Mouse (Mus musculus) liver (tissue): ENCODE data around the gene Tiam2.

Source experiments
- DNase-seq: peaks from one replicate; pipeline ENCODE4 v3.0.0-alpha.2; 2020; ENCODE audit warnings: mixed read lengths

The Tiam2 gene

DNA sequence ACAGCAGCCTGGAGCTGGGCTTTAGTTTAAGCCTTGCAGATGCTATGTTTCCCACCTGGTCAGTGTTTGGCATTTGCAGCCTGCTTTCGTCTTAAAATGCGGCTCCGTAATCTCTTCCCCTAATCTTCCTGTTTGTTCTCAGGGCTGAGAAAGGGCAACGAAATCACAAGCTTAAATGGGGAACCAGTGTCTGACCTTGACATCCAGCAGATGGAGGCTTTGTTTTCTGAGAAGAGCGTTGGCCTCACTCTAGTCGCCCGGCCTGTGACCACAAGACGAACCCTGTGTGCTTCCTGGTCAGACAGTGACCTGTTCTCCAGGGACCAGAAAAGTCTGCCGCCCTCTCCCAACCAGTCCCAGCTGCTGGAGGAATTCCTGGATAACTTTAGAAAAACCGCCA is 127.6 kb downstream of the Tiam2 start:
- no peak for DNase-seq

DNA sequence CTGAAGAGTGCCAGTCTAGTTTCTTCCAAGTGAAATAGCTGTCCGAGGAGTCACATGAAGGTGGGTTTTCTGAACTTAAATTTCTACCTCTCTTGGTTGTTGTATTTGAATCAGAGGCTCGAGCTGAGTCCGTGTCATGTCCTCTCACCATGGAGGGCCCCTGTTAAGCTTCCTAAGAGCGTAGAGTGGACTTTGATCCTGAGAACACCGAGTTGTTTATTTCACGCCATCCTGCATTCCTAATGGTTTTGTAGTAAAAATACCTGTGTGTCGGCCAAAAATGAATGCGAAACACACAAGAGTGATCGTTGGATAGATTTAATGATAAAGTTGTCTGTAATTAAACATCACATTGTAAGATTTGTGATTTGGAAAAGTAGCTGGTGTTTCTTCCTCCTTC is 128.5 kb downstream of the Tiam2 start:
- no peak for DNase-seq

DNA sequence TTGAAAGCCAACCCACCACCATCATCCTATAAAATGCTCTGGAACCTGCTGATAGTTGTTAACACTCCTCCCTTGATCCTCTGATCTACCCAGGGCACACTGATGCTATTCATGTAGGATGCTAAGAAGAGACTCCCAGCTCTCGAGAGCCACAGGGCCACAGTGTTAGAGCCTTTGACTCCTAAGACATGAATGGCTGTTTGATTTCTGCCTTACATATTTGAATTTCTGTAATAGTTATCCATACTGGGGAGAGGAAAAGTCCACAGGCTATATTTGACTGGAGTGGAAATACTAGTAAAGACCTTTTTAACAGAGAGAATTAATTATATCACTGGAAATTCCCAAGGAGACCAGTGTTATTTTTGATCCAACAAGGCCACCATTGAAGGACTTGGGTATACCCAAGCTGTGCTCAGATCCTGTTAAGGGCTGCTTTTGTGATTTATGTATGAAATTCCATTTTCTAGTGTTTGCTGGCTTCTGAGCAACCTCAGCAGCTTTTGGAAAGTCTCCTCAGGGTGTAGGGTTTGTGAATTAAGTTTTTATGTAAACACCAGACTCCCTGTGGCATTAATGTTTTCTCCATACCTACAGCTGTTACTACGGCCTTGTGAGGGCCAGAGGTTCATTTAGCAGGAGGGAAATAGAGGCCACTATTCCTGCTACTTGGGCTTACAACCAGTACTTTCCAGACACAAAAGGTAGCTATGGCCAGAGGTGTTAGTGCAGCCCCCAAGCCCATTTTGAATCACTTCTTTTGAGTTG is 131.7 kb downstream of the Tiam2 start:
- DNase-seq: no peak

DNA sequence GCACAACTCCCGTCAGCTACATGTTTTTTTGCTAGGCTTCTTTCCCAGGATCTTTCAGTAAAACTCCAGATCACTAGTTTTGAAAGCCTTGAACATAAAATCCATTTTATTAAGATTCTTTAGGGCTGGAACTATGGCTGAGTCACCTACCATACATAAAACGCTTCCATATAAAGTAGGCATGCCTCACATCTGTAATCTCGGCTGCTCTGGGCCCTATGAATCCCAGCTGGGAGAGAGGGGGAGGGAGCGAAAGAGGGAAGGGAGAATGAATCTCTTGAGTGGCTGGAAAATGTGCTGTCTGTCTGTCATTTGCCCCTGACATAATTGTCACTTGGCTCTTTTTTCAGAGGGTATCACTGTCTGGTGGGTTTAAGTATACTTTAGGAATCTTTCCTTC is 139.5 kb downstream of the Tiam2 start:
- DNase-seq: no peak

DNA sequence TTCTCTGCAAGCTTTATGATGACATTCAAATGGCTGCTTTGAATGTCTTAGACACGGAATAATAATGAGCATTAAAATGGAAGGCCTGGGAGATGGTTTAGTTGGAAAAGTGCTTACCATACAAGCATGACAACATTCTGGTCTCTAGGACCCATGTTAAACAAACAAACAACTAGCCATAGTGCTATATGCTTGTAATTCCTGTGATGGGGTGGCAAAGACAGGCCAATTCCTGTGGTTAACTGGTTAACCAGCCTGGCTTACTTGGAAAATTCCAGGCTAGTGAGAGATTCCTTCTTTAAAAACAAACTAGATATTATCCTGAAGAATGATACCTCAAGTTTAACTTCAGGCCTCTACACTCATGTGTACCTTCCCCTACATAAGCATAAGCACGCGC is 140.3 kb downstream of the Tiam2 start:
- DNase-seq: no peak

DNA sequence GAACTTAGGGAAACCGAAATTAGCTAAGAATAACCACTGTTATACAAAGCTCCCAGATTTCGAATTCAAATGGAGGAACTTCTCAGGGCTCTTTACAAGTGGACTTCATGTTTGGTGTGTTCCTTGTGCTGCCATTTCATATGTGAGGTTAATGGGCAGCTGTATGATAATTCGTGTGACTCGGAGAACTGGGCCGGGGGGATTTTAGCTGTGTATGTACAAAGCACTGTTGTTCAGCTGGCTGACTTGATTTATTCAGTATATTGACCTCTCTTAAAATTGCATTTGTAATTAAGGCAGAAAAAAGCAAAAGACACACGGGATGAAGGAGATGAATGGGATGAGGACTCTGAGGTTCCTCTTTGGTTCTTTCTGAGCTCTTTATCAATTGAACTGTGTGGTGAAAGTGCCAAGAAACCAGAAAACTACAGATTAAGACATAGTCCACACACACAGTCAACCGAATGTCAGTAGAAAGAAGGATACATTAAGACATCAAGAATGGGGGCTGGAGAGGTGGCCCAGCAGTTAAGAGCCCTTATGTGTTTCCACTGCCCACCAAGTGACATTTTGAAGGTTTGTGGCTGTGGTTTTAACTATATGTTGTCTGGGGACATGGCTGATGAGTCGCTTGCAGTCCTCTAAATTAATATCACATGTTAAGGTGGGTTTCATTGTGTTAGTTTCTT is 141.4 kb downstream of the Tiam2 start:
- no peak for DNase-seq

DNA sequence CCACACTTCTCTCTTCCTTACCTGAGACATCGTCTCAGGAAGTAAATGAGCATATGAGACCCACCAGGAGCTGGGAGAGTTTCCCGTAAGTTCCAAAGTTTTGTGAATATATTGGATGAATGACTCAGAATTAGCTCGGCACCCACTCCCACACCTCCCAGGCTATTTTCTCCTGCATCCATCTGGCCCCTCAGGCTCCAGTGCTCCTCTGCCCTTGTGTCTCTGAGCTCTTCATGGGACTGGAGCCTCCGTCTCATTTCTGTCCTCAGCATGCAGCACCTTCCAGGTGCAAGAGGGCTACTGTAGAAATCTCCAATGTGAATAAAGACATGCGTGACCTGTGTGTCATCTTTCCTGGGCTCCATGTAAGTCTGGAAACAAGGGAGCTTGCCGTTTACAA is 145.6 kb downstream of the Tiam2 start:
- DNase-seq: no peak

DNA sequence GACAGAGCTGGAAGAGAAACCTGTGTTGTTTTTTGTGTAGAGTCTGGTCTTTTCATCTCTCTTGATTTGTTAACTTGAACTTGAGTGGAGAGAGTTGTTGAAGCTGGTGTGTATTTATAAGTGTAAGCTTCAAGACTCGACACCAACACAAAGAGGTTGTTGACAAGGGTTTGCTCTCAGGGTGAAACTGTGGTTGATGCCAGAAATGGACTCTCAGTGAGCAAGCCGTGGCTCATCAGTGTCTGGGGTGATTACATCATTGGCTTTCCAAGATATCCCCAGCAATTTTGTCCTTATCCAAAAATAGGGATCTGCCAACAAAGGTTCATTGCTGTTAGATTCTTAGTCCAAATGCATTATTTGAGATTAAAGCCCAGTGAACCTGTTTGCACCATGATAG is 150.2 kb downstream of the Tiam2 start:
- no peak for DNase-seq

DNA sequence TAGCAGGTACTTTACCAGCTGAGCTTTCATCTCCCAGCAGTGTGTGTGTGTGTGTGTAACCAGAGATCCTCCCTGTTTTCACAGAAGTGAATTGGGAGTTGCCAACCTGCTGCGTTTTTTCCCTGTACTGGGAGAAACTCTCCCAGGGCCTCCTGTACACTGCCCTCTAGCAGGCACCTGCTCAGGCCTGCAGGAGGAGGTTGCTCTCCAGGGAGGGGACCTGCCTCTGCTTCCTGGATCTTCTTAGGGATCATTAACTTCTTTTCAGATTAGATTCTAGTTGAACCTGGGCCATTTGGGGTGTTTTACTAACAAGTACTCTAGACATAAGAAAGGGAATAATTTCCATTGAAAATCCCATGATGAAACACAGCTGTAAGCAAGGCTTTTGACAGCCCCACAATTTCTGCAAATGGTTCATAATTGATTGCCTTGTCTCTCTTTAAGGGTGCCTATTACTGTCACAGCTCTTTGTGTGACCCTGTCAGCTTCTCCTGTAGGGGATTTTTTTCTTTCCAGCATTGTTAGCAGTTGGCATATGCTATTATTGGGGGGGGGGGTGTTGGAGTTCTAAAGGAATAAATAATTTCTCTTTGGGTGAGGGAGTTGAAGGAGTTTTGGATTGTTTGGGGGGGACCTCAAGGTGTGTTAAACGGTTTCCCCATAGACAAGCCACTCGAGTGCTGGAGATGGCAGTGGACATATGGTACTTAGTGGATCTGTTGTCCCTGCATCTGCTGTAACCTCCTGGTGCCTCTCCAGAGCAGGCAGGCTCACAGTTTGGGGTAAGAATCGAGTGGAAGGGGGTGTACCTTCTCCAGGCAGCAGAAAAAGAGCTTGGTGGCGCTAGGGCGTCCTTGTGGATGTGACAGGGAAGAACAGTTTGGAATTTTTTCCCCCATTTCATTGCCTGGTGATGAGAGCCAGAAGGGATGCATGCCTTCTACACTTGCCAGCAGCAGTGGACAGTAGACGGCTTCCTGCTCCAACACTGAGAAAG is 155.5 kb downstream of the Tiam2 start:
- DNase-seq: no peak

DNA sequence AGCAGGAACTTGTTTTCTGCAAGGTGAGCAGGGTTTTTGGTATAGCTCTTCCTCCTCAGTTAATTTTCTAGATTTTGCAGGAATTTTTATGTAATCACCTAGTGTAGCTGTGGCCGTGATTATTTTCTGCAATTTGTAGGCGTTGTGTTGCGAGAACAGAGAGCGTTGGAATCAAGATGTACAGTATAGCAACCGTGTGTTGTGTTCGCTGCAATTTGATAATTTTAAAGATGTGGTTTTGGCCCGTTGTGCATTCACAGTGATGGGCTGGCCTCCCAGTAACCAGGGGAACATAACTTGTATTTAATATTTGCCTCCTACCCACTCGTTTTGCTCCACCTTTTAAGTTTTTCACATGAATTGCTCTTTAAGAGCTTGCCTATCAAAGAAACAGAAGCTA is 156.7 kb downstream of the Tiam2 start:
- no peak for DNase-seq

DNA sequence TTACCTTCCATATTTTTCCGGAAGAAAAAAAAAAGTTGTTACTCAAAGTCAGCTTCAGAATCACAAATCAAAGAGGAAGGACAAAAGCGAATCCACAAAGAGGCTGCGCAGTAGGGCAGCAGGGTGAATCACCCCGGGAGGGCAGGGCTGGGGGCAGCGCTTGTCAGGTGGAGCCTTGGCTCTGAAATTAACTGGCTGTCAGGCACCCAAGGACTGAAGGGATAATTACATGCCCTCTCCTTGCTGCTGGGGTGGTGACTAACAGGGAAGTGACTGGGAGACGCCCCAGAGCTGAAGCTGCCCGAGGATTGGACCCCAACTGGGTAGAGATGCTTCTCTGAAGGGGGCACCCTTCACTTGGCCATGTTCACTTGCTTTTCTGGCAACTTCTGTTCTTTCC is 159.5 kb downstream of the Tiam2 start:
- DNase-seq: no peak

DNA sequence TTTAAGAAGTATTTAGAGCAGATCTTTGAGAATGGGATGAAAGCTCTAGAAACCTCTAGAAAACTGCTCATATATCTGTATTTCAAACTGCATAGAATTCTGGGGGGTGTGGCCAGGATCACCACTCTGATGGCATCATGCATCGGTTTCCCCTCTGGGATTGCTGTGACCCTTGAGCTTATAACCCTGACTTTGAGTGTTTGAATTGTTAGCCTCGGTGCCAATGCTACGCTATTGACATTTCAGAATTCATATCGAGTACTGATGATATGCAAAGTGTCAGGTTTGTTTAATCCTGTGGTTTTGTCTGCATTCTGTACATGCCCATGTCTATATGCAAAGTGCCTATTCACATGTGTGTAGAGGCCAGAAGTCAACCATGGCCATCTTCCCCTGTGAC is 160.8 kb downstream of the Tiam2 start:
- DNase-seq: no peak

DNA sequence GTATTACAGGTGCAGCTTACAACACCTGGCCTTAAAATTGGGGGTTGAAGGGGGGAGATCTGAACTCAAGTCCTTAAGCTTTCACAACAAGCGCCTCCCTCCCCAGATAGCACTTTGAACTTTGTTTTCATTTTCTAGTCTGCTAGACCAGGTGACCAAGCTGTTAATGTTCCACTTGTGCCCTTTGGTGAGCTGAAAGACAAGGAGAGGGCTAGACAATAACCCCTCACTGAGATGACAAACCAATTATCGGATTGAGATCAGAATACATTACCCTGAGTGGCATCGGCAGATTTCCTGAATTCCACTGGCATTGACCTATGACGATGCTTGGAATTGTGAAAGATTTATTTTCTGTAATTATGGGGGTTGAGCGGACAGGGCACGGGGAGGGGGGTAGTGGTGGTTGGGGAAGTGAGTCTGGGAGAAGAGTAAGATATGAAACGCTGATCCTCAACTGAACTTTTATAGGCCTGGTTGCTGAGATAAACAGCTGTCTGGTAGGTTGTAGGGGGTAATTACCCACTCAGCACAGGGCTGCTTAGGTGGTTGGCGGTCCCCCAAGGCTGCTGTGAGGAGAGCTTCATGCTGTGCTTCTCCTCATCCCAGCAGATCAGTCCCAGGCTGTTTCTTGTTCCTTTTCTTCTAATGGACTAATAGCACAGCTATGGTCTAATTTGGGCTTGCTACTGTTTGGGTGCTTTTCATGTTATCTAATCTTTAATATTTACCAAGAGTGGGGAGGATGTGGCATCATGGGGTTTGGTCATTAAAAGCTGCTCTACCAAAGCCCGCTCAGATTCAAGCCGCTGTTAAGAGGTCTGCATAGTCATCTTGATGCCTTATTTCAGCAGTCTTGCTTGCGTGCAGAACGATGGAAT is 161.6 kb downstream of the Tiam2 start:
- no peak for DNase-seq

DNA sequence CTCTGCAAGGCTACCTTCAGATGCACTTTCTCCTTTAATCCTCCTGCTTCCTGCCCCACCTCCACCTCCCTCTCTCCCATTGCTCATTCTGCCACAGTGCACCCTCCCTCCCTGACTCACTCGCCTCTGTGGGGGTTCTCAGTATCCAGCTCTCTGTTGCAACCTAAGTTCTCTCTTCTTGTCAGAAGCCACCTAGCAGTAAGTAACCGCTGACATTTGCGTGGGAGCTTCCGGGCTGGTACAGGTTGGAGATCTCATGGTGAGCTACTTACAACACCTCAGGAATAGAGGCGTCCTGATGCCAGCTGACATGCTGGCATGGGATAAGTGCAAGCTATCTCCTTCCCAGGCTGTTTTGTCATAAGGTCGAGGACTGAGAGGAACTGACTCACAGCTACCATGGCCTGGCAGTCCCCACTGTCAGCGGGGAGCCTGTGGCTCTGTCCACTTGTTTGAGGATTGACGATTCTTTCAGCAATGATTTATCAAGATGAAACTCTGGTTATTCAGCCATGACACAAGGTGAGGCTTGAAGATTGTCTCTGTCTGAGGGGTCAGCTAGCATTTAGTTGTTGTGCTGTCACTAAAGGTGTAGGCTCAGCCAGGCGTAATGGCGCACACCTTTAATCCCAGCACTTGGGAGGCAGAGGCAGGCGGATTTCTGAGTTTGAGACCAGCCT is 164.0 kb downstream of the Tiam2 start:
- DNase-seq: no peak

DNA sequence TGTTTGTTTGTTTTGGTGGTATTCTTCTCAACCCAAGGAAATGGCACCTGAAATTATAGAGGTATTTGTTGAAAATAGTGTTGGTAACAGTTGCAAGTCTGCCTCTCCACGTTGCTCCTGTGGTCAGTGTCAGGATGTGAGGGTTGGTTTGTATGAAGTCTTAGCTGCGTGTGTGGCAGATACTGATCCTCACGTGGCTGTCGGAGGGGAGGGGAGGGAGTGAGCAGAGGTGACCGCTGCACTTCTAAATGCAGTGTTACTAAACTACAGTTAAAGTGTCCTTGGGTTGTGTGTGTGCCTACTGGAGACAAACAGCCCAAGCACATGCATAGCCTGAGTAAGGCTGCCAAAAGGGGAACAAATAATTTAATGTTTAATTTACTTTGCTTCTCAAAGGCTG is 164.7 kb downstream of the Tiam2 start:
- DNase-seq: no peak

DNA sequence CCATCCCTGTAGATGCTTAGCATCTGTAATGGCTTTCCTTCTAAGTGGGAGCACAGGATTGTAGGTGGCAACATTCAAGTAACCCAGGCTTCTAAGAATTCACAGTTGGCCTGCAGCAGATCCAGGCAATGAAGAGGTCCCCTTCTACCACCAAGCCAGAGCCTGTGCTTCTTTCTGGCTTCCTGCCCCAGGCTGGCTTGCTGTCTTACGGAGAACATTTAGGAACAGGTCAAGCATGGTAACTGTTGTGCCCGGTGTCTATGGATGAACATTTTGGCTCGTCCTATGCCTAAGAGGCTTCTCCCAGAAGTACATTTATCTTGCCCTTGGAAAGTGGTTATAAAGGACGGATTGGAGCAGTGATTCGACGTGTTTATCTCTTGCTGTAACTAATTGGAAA is 165.3 kb downstream of the Tiam2 start:
- no peak for DNase-seq

DNA sequence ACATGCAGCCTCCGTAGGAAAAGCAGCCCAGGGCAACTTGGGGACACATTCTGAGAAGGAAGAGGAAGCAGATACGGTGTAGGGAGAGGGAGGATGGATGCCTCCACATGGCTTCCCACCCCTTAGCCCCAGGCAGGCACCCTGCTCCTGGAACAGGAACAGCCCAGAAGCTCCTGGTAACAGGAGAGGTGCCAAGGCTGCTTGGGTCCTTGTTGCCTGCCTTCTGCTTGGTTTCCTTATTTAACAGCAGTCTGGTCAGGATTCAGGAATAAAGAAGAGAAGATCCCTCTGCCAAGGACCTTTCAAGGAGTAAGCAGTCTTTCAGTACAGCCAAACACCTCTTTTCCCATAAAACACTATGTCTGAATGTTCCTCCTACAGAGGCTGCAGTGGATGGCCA is 169.2 kb downstream of the Tiam2 start:
- no peak for DNase-seq

DNA sequence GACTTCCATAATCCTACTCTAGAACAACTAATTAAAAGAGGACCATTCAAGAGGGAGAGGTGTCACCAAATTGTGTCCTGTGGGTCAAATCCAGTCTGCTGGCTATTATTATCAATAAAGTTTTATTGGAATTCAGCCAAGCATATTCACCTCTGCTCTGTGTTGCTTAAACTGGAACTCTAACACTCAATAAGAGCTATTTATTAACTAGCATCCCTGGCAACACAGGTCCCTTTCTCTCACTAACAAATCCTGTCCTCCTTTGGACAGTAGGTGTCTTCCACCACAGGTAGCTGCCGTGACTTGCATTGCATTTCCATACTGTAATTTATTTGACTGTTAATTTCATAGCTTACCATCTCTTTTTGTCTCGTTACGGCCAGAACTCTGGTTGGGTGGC is 169.7 kb downstream of the Tiam2 start:
- DNase-seq: no peak

DNA sequence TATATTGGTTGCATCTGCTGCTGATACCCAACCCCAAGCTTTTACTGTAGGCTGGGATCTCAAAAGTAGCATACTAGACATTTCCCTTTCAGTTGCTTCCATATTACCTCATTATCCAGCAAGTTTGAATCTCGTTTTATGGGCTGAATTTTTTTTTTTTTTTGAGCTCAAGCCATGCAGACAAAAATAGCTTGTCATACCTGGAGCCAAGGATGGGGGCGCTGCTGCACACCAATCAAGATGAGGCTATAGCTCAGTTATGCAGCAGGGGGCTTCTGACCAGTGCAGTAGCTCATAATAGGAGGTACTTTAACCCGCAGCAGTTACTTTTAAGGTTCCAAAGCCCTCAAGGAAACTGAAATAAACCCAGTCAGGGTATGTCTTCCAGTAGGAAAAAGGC is 171.7 kb downstream of the Tiam2 start:
- peak; percentile 58 for DNase-seq

DNA sequence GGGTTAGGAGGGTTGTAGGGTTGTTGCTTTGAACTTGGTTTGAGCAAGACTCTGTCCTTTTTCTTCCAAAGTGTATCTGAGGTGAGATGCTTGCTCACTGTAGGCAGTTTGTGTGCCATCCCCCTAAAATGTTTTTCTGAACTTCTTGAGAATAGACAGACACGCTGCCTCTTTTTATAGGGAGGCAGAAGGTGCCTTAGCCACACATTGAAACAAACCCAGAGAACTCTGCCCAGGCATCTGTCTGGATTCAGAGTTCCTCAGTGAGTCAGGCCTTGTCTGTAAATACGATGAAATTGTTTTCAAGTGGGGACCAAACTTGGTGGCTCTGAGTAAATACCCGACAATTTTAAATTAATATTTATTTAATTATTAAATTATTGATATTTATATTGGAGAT is 172.2 kb downstream of the Tiam2 start:
- DNase-seq: no peak

DNA sequence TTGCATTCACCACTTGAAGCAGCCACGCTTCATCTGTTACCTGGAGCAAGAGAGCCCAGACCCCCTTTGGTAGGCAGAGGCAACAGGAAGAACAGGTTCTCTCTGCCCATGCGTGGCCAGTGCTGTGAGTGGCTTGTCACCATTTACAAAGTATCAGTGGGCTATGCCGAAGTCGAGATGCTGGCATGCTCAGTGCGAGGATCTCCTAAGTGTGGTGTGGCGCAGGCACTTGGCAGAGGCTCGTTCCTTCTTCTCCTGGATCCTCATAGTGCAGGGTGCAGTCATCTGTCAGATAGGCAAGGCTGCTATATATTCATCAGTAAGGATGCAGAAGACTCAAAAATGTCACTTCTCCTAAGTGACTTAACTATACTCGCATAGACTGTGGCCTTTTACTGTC is 173.1 kb downstream of the Tiam2 start:
- DNase-seq: no peak

DNA sequence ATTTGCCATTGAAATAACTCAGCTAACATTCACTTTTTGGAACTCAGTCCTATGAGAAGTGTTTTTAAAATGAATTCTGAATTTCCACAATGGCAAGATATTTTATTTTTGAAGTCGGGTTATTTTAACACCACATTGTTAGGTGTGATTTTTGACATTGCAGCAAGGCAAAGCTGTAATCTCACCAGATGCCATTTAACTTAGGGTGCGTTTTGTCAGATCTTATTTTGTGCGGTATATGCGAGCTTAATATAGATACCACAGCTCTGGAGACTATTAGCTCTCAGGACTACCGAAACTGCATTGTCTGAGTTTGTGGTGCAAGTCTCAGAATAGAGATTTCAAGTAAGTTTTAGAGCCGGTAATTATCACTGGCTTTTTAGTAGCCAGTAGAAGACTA is 173.7 kb downstream of the Tiam2 start:
- no peak for DNase-seq
